Mouse (Mus musculus) yolk sac, embryonic 10.5 days (tissue): ENCODE data around the gene Sprr2f.

Experiments
- DNase-seq: peaks from one replicate; pipeline ENCODE4 v3.0.0-alpha.2; 2017; ENCODE audit warnings: low spot score

Sprr2f gene

GRCm38 (mm10) chr3:92364887-92365286 lies at the start of gene Sprr2f:
Gene Sprr2f, plus strand, starts transcription at chr3:92365187.
- DNase-seq, result no peak

GRCm38 (mm10) chr3:92316320-92316719 lies 48.7 kb upstream of the Sprr2f start, which contains the start of gene Sprr2b:
Gene Sprr2b, plus strand, starts transcription at chr3:92316620.
- DNase-seq, result no peak

DNA sequence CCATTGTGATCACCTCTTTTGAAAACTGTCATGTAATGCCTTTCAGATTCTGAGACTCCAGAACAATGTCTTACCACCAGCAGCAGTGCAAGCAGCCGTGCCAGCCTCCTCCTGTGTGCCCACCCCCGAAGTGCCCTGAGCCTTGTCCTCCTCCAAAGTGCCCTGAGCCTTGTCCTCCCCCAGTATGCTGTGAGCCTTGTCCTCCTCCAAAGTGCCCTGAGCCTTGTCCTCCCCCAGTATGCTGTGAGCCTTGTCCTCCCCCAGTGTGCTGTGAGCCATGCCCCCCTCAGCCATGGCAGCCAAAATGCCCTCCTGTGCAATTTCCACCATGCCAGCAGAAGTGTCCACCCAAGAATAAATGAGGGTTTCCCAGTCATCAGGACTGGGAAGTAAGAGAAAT lies 47.6 kb upstream of the Sprr2f start:
- no peak for DNase-seq

DNA sequence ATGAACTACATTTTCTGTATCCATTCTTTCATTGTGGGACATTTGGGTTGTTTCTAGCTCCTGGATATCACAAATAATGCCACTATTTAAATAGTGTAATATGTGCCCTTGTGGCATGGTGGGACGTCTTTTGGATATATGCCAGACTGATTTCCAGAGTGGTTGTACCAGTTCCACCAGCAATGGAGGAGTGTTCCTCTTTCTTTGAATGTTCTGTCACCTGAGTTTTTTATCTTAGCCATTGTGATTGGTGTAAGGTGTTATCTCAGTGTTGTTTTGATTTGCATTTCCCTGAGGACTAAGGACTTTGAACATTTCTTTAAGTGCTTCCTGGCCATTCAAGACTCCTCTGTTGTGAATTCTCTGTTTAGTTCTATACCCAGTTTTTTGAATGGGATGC lies 28.7 kb upstream of the Sprr2f start:
- DNase-seq, result no peak

DNA sequence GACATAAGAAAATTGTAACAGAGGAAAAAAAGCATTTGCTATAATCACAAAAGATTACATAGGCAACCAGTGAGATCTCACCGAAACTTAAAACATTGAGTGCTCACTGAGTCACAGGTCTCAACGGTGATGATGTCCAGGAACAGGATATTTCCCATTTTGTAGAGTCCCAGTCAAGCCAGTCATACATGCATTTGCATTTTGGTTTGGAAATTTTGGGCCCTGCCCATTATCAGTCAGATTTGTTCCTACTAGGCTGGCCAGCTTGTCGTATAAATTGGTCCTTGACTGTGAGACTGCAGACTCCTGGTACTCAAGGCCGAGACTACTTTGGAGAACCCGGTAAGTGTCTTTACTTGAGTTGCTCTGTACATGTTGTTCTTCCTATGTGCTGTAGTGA lies 26.1 kb upstream of the Sprr2f start, which contains the start of gene Sprr2d:
TSS of gene Sprr2d (plus strand) at position 301 of the 400 bp plus-strand sequence.
- no peak for DNase-seq

DNA sequence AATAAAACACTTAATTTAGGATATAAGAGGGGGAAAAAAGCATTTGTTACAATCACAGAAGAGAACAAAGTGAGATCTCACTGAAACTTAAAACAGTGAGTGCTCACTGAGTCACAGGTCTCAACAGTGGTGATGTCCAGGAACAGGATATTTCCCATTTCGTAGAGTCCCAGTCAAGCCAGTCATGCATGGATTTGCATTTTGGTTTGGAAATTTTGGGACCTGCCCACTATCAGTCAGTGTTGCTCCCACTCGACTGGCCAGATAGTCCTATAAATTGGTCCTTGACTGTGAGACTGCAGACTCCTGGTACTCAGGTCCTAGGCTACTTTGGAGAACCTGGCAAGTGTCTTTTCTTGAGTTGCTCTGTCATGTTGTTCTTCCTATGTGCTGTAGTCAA lies 13.1 kb upstream of the Sprr2f start, which contains the start of gene Sprr2e:
TSS of gene Sprr2e (plus strand) at position 301 of the 400 bp plus-strand sequence.
- no peak for DNase-seq

DNA sequence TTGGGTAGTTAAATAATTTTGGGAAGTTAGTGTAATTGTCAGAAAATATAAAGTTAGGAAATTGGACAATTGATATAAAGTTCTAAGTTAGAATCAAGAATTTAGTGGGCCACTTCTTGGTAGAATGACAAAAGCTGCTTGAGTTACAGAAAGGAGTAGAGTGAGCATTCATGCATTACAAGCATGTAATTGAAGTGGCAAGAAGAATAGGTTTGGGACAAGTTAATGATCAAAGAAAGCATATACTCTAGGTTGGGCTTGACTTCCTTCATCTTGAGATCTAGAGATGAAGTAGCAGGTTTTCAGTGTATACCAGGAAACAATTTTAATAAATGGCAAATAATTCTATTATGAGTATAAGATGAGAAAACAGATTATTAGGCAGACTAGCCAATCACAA lies 3.4 kb upstream of the Sprr2f start:
- DNase-seq, result no peak

GRCm38 (mm10) chr3:92373613-92374012 lies 8.6 kb downstream of the Sprr2f start:
- no peak for DNase-seq

GRCm38 (mm10) chr3:92385385-92385784 lies 20.4 kb downstream of the Sprr2f start, which contains the start of gene Sprr2h:
Gene Sprr2h, plus strand, starts transcription at chr3:92385685.
- DNase-seq, result no peak

- no peak for DNase-seq
Measured at GRCm38 (mm10) chr3:92394301-92394700, 29.3 kb downstream of the Sprr2f start.

GRCm38 (mm10) chr3:92407691-92408090 lies 42.7 kb downstream of the Sprr2f start, which contains the start of gene Sprr2i:
Gene Sprr2i, plus strand, starts transcription at chr3:92407991.
- DNase-seq, result no peak
